Comparison of ENCODE assay signal across 20 mouse cellular contexts in genomic region chr12:35656563-35656962, GRCm38 (mm10).
A peak's percentile ranks its signal among the peaks of the same experiment; 100 is the strongest.
DNase-seq lines count a peak whose midpoint lies in the region; TF ChIP-seq lines count a peak whose summit lies in the region.
"Had no signal": no experiment of that assay in that cellular context is flagged by ENCODE, and none has a peak within 500 bp of the region (broad histone marks: within the 10 kb centered on the region; RNA-seq: fewer than 3 reads in every experiment).

No protein-coding gene starts in this region.

- DNase-seq in 3T3-L1 (ENCODE audit: low read depth, low spot score) (peak; percentile 62), liver (no peak)
- DNase-seq in brain, adult 2 months (ENCODE audit: low read depth, low spot score): peak; percentile 20
- no peak for DNase-seq in right cerebral cortex, postnatal 36 days (ENCODE audit: low spot score in 2 of 2)
- DNase-seq: adrenal gland, adult 8-10 months; adrenal gland, postnatal 14 days; adrenal gland, postnatal 36 days; B cell, adult 2 months; cerebellum, adult 11 months; cerebellum, adult 2 months; cerebellum, adult 9-10 months; cerebellum, postnatal 10 days; cerebellum, postnatal 25 days; forebrain, postnatal 0 days had no signal

- no peaks in the 10 kb centered on the region for H3K79me2 ChIP-seq in C2C12 (ENCODE audit: control insufficient read depth, insufficient read depth)

- TF ChIP-seq CTCF in C2C12 (IDR thresholded peaks at IDR 0.05; ENCODE audit: control insufficient read depth, insufficient read depth, insufficient read length): no peak

- no peaks in the 10 kb centered on the region for H3K79me3 ChIP-seq in C2C12 (ENCODE audit: low read depth)

- H3K4me3 ChIP-seq in C2C12 (ENCODE audit: insufficient read depth, poor library complexity, severe bottlenecking): no peak overlapping the region
- H3K4me3 ChIP-seq: embryonic facial prominence, embryonic 10.5 days; embryonic facial prominence, embryonic 12.5 days; forebrain, embryonic 13.5 days; forebrain, embryonic 15.5 days had no signal

- no peaks in the 10 kb centered on the region for H3K36me3 ChIP-seq in C2C12 (ENCODE audit: control insufficient read depth, insufficient read depth)
- H3K36me3 ChIP-seq: embryonic facial prominence, embryonic 10.5 days; embryonic facial prominence, embryonic 12.5 days; forebrain, embryonic 15.5 days had no signal

- no peaks in the 10 kb centered on the region for H3K27me3 ChIP-seq in C2C12 (ENCODE audit: control insufficient read depth, insufficient read depth, insufficient read length)
- H3K27me3 ChIP-seq: embryonic facial prominence, embryonic 12.5 days; forebrain, embryonic 13.5 days; forebrain, embryonic 15.5 days; Patski had no signal

- H3ac ChIP-seq in C2C12 (ENCODE audit: control insufficient read depth, insufficient read length, low read depth): no peak overlapping the region

TF ChIP-seq in C2C12, 6 proteins besides CTCF, POLR2A, EP300 and RAD21:
- TF ChIP-seq CEBPB (IDR thresholded peaks at IDR 0.05; ENCODE audit: low read depth): peak; percentile 27
- TF ChIP-seq MYOG (IDR thresholded peaks at IDR 0.05; ENCODE audit: control insufficient read depth, extremely low read depth, insufficient read length): no peak
- TF ChIP-seq FOSL1 (IDR thresholded peaks at IDR 0.05; ENCODE audit: insufficient read depth, low read length, poor library complexity, severe bottlenecking): peak; percentile 78

Comparison
In these comparisons a context has a peak if more than half of its experiments do, and no peak if none do; other contexts are left out.
1. DNase-seq: peak in 3T3-L1 (single experiment) and brain, adult 2 months (single experiment); none in right cerebral cortex, postnatal 36 days (0 of 2) and liver (single experiment).